Mouse (Mus musculus) urinary bladder, postnatal 14 days (tissue): ENCODE data around the gene Gm28038.

ENCODE experiments used
- DNase-seq: peaks from one replicate; pipeline ENCODE4 v3.0.0; 2021; ENCODE audit warnings: low spot score

Gm28038 gene

GRCm38 (mm10) chr2:30280743-30281142 is at the start of gene Gm28038:
Gm28038 (plus strand) TSS chr2:30281043.
- DNase-seq, result no peak

DNA sequence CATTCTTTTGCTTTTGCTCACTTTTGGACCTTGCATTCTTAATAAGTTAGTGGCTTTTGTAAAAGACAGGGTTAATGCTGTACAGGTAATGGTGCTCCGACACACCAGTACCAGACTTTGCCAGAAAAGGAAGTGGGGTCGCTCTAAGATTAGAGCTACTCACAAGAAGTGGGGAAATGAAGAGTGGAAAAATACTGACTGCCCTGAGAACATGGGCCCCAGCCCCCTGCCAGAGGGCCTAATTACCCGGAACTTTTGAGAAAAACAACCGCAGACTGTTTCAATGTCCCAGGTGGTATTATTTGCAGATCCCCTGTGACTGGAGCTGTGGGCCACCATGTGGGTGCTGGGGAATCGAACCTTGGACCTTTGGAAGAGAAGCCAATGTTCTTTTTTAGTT is 45.2 kb upstream of the Gm28038 start:
- DNase-seq, result no peak

DNA sequence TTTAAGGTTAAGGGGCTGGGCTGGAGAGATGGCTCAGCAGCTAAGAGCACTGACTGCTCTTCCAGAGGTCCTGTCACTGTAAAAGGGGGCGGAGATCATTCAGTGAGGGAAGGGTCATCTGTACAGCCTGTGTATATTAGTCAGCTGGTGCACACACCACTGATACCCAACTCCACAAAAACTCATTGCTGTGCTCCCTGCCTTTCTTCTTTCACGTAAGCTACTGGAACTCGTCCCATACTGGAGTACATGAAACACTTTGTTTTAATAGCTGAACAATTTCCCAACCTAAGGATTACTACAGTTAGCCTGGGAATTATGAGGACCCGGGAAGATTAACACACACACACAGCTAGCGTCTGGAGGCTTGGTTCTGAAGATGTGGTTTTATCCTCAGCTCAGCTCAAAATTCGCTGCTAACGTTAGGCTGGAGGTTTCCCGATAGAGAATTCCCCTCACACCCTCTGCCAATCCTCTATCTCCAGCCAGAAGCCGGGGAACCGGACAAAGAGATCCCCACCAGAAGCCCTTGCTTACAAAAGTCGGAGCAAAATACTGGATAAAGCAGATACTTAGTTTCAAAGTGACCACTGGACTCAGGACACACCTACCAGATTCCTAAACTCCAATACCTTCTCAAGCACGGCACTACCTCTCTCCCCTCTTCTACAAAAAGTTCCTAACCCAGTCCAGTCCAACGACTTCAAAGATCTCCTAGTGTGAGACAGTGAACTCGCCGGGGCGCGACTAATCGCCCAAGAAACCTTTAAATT is 44.2 kb upstream of the Gm28038 start:
- no peak for DNase-seq

DNA sequence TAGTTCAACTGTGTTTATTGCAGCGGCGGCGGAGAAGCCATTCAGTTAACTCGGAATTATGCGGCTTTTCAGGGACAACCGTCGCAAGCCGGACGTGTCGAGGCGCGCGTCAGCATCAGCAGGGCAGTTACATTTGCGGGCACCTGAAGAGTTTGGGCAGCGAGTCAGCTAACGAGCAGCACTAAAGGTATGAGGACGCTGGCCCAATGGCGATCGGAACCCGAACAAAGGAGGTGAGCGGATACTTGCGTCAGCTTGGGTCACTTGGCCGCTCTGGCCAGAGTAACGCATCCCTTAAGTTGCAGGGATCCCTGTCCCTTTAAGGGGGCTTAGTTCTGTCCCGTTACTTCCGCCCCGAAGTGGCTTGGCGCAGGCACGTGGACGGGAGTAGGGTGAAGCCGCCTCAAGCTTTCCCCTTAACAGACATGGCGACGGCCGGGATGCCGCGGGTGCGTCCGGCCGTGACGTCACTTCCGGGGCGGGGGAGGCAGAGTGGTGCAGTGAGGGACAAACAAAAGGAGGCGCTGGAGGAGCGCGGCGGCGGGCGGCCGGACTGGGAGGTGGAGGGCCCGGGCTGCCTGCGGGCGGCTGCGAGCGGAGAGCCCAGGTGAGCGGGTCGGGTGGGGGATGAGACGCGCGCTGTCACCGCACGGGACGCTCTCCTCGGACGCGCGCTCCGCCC is 43.5 kb upstream of the Gm28038 start, which contains the start of gene Lrrc8a:
Gene Lrrc8a, plus strand, starts transcription at position 517 of the 682 bp plus-strand sequence.
- DNase-seq, result peak; percentile 100

- DNase-seq, result peak; percentile 70
Measured at GRCm38 (mm10) chr2:30237881-30238280, 43.0 kb upstream of the Gm28038 start.

DNA sequence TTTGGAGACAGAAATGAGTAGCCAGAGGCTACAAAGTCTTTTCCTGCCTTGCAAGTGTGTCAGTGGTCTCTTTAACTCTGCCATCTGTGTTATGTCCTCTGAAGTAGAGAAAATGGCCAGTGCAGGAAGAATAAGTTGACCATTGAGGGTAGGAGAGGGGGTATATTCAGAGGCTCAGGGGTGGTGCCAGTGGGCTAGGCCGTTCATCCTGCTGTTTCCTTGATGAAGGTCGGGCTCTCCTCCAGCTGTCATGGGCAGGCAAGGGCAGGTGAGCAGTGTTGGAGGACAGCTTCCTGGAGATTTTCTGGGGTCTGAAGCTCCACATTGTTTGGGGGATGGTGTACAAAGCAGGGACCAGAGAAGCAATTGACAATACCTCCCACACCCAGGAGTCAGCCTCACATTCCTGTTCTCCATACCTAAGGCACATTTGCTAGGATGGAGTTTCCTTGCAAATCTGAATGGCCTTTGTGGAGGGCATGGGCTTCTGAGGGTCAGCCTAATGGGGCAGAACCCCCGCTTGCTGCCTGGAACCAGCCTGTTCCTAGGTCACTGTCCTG is 41.9 kb upstream of the Gm28038 start:
- DNase-seq, result no peak

DNA sequence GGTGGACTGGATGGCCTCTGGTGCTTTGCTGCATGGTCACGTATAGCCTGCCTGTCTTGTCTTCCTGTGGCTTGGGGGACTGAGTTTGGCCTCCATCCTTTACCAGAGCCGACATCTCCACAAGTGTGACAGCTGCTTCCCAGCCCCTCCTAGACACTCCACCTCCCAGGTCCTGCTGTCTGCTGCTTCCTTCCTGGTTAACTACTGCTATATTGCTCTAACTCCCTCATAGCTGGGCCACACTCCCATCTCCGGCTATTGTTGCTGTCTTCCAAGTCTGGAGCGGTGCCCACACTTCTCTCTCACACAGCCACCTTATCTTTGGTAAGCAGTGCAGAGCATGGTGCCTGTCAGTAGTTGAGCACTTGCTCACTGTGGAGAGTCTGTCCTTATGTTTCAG is 41.1 kb upstream of the Gm28038 start:
- no peak for DNase-seq

GRCm38 (mm10) chr2:30240267-30240666 is 40.6 kb upstream of the Gm28038 start, which contains the start of gene Gm28035:
Gm28035 (plus strand) TSS chr2:30240567.
- no peak for DNase-seq

DNA sequence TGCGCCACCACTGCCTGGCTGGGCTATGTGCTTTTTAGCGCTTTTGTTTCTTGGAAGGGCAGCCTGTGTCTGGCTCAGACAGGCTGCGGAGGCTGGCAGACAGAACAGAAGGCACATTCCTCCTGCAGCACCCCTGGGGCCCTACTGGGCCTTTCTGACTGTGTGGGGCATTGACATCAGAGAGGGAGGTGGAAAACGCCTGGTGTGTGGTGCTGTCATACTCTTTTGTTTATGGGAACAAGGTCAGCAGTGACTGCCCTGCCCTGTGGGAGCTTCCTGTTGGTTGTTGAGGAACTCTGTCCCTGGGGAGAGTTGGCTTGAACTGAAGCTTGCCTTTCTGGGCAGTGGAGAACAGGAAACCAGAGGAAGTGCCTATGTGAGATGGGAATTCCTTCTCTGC is 38.3 kb upstream of the Gm28038 start:
- DNase-seq, result peak; percentile 46

GRCm38 (mm10) chr2:30243391-30243790 is 37.5 kb upstream of the Gm28038 start:
- no peak for DNase-seq

DNA sequence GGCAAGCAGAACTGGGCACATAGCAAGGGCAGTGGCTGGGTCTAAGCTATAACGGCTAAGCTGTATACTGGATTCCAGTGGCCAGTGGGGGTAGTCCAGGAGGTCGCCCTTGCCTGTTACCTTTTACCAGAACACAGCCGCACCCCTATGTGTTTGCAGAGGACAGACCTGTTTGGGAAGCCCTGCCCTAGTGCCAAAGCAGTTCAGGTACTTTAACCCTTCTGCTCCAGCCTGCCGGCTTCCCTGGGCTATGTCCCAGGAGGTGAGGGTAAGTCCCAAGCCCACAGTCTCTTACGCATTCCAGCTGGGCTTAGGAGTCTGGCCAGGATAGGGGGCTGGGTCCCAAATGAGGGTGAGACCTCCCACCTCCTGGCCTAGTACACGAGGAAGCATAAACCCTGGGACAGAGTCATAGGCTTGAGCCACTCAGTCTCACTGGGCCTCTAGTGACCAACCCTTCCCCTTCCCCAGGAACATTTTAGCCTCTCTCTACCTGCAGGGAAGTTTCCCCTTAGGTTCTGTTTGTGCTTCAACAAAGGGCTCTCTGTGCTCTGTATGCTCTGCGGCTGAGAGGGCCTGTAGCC is 36.2 kb upstream of the Gm28038 start:
- DNase-seq, result peak; percentile 60

- no peak for DNase-seq
Measured at GRCm38 (mm10) chr2:30247036-30247435, 33.8 kb upstream of the Gm28038 start.

DNA sequence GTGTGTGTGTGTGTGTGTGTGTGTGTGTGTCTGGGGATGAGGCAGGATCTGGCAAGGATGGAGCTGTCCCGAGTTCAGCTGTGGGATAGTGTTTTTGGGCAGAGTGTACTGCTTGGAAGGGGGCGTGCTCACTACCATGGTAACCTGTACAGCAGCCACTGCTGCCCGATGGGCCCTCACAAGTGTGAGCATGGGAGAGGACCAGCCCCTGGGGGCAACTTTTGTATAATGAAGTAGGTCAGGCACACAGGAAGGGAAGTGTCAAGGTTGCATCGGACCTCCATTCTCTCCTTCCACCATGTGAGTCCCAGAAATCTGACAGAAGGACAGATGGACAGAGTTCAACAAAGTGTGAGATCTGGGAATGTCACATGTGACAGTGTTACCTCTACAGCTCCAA is 33.2 kb upstream of the Gm28038 start:
- DNase-seq, result no peak

GRCm38 (mm10) chr2:30249182-30249581 is 31.7 kb upstream of the Gm28038 start:
- DNase-seq, result no peak

DNA sequence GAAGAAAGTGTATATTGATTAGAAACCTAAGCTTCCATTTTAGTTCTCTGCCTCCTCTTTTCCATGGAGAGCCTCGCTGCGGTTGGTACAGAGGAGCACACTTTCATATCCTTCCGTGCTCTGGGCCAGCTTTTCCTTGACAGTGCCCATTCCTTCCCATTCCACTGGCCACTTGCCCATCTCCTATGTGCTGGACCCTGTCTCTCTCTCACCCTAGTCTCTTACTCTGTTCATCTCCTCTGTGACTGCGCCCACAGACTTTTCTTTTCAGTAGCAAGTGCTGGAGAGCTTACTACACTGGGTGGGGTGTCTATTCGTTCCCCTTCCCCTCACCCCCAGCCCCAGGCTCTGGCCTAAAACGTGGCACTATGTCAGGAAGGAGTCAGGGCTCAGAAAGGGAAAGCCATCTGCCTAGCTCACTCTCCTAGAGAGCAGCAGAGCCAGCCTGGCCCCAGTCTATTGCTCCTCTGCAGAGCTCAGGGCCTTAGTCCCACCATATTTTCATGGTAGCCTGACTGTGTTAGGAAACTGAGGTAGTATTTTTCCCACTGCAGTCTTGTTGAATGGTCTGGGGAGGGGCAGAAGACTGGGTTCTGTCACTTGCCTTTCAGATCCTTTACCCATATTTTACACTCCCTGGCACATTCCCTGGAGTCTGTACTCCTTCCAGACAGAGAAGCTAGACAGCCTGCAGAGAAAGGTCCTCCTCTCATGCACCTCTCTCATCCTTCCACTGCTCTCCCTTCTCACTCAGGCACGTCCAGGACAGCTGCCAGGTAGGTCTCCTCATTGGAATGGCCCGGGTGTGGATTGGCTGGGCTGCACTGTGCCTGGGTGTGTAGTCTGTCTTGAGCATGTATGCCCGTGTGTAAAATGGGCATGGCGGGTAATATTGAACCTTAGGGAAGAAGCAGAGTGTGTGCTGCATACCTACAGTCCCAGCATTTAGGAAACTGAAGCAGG is 30.4 kb upstream of the Gm28038 start:
- no peak for DNase-seq

DNA sequence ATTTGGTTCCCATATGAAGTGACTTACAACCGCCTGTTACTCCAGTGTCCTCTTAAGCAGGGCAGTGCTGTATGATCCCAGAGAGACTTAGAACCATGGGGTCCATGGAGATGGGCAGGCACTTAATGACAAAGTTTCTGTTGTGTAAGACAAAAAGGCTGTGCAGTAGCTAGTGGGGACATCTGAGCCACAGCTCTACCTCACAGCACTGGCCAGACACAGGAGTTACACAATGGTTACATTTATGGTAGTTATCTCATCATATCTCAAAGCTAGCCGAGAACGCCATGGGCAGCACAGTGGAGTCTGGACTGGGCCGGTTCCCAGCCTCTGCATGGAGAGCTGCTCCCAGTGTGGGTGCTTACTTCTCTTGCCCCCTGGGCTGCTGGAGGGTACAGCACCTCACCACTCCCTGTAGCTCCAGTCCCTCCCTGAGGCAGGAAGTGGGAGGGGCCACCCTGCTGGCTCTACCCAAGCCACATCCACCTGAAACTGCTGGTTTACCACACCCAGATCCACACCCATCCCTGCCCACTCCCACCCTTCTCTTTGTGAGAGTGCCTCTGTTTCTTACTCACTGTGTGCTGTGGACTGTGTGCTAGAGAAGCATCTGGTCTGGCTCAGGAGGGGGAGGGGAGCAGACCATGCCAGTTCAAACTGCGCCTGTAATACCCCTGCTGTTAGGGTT is 29.3 kb upstream of the Gm28038 start:
- peak; percentile 81 for DNase-seq

GRCm38 (mm10) chr2:30252521-30252920 is 28.3 kb upstream of the Gm28038 start:
- DNase-seq, result no peak

DNA sequence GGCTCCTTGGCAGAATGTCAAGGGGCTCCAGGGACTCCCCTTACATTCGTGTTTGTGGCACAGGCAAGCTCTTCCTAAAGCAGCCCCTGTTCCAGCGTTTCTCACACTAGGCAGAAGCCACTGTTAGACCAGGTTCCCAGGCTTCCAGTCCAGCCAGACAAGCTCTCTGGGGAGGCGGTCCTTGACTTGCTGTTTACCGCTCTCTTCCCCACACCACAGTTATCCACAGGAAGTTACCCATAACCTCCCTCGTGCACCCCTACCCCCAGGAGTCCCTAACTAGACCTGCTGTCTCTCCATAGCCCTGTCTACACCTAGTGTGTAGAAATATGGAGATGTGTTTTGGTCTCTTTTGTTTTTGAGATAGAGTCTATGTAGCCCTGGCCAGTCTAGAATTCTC is 27.0 kb upstream of the Gm28038 start:
- no peak for DNase-seq

DNA sequence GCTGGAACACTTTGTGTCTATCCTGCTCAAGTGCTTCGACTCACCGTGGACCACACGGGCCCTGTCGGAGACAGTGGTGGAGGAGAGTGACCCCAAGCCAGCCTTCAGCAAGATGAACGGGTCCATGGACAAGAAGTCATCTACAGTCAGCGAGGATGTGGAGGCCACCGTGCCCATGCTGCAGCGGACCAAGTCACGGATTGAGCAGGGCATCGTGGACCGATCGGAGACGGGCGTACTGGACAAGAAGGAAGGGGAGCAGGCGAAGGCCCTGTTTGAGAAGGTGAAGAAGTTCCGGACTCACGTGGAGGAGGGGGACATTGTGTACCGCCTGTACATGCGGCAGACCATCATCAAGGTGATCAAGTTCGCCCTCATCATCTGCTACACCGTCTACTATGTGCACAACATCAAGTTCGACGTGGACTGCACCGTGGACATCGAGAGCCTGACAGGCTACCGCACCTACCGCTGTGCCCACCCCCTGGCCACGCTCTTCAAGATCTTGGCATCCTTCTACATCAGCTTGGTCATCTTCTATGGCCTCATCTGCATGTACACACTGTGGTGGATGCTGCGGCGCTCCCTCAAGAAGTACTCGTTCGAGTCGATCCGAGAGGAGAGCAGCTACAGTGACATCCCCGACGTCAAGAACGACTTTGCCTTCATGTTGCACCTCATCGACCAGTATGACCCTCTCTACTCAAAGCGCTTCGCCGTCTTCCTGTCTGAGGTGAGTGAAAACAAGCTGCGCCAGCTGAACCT is 25.0 kb upstream of the Gm28038 start:
- DNase-seq, result no peak
